Comparison of ENCODE assay signal across 14 mouse cellular contexts in genomic region chr4:71177661-71178060, GRCm38 (mm10).
"Had no signal": no experiment of that assay in that cellular context is flagged by ENCODE, and none has a peak within 500 bp of the region (broad histone marks: within the 10 kb centered on the region; RNA-seq: fewer than 3 reads in every experiment).

No protein-coding gene starts in this region.

- DNase-seq: gastrocnemius, postnatal 14 days; gastrocnemius, postnatal 36 days; heart, adult 11 months; heart, adult 2 months; heart, postnatal 14 days; heart, postnatal 36 days; kidney, adult 18-20 months; kidney, adult 8-10 months; kidney, postnatal 10 days; kidney, postnatal 25 days; kidney, postnatal 4 days; liver; liver, embryonic 13.5 days; liver, postnatal 0 days had no signal
